ENCODE assay signal across 8 mouse cellular contexts in the genomic region with DNA sequence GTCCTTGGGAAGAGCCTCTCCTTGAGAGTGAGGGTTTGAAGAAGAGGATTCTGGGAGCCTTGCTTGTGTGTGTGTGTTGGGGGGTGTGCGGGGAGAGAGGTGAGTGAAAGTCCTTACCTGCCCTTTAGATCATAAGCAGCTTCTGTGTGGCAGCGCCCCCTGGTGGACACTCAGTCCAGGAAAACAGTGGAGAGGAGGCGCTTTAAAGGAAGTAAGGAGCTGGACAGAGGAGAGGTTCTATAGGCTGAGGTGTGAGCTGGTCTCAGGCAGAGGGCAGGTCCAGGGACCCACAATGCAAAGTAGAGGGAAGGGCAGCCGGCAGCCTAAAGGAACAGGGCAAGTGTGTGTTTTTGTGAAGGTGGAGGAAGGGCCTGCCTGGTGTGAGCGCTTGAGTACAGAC. TPM values are rescaled to one million over a fixed set of nuclear protein-coding genes. Genes with fewer than 3 reads are reported as not detected.
DNase-seq lines count a peak whose midpoint lies in the region; TF ChIP-seq lines count a peak whose summit lies in the region.

No protein-coding gene starts in this region.

- TF ChIP-seq CTCF in liver, adult 2 months (IDR thresholded peaks at IDR 0.05; ENCODE audit: low read depth, low read length) = peak; percentile 89

- H3K4me1 ChIP-seq in liver, adult 2 months (ENCODE audit: control insufficient read depth, insufficient read depth, low read length) = no peaks in the 10 kb centered on the region

- H3K36me3 ChIP-seq in liver, adult 2 months (ENCODE audit: control insufficient read depth, insufficient read depth, low read length) = peaks cover 2% of the 10 kb centered on the region; the same call in 1 of the 2 replicates

- no peak for TF ChIP-seq POLR2A in liver, adult 2 months (IDR thresholded peaks at IDR 0.05; ENCODE audit: extremely low read depth, insufficient read depth, low read length)

- no peak overlapping the region for H3K9ac ChIP-seq in liver, adult 2 months (ENCODE audit: low read depth, low read length)

- peak; percentile 85 for DNase-seq in layer of hippocampus, adult 11-12 months (ENCODE audit: low spot score)
- DNase-seq in layer of hippocampus, adult 9-10 months (ENCODE audit: low spot score) = no peak
- peak; percentile 75 for DNase-seq in embryo, embryonic 11 days
- DNase-seq in gastrocnemius, postnatal 4 days (ENCODE audit: low spot score in 2 of 2) = peak; percentile 75 to 77
- DNase-seq in kidney, adult 9 months = peak; percentile 86
- DNase-seq in liver, adult 2 months (ENCODE audit: extremely low read depth, low read depth, low spot score) = peak; percentile 51
- DNase-seq in natural killer cell, adult 2 months (ENCODE audit: low spot score in 2 of 2) = peak; percentile 72 to 83
- DNase-seq in spleen, postnatal 4 days (ENCODE audit: low spot score in 2 of 2) = peak; percentile 80 to 94

- H3K27me3 ChIP-seq in liver, adult 2 months (ENCODE audit: control insufficient read depth, insufficient read depth, low read length) = no peaks in the 10 kb centered on the region

- no peak overlapping the region for H3K4me3 ChIP-seq in liver, adult 2 months (ENCODE audit: insufficient read depth, low read depth, low read length)

- H3K27ac ChIP-seq in liver, adult 2 months (replicated peaks; ENCODE audit: insufficient read depth, low read depth, low read length) = no peak overlapping the region

- H3K79me2 ChIP-seq in liver, adult 2 months (ENCODE audit: control insufficient read depth, insufficient read depth, low read length) = peaks cover 4% of the 10 kb centered on the region; the same call in 1 of the 2 replicates

- 26% methylated on average over 5 of the region's 5 CpGs for WGBS in liver, adult 2 months

RNA-seq across cellular contexts. Expression of a gene that starts 8.7 kb away (rescaled TPM):
- total RNA-seq in gastrocnemius, postnatal 4 days (2021) = 1 to 10 TPM; 3.7 to 4.3 TPM
- 2.0 and 2.3 TPM in 2 replicates for total RNA-seq in liver, adult 2 months (2014; rRNA removed)
- polyA plus RNA-seq in liver, adult 2 months (2012; rRNA removed) = 3.8 and 4.6 TPM in 2 replicates

RNA-seq across cellular contexts. Expression of a gene that starts 8.8 kb away (rescaled TPM):
- total RNA-seq in gastrocnemius, postnatal 4 days (2021) = 100 to 1,000 TPM; 201 TPM
- total RNA-seq in liver, adult 2 months (2014; rRNA removed) = 191 and 199 TPM in 2 replicates
- 155 and 160 TPM in 2 replicates for polyA plus RNA-seq in liver, adult 2 months (2012; rRNA removed)

RNA-seq across cellular contexts. Expression of a gene that starts 19.4 kb away (rescaled TPM):
- 10 to 100 TPM; 13.4 to 15.0 TPM for total RNA-seq in gastrocnemius, postnatal 4 days (2021)
- 19.6 and 22.4 TPM in 2 replicates for total RNA-seq in liver, adult 2 months (2014; rRNA removed)
- polyA plus RNA-seq in liver, adult 2 months (2012; rRNA removed) = 15.6 and 17.8 TPM in 2 replicates

RNA-seq across cellular contexts. Expression of a gene that starts 26.2 kb away (rescaled TPM):
- total RNA-seq in gastrocnemius, postnatal 4 days (2021) = 10 to 100 TPM; 48.3 to 50.8 TPM
- total RNA-seq in liver, adult 2 months (2014; rRNA removed) = 15.0 and 19.3 TPM in 2 replicates
- polyA plus RNA-seq in liver, adult 2 months (2012; rRNA removed) = 14.5 and 15.4 TPM in 2 replicates

RNA-seq across cellular contexts. Expression of a gene that starts 53.3 kb away (rescaled TPM):
- total RNA-seq in gastrocnemius, postnatal 4 days (2021) = under 1 TPM; 0.10 to 0.34 TPM
- 0.07 TPM in 1 of 2 replicates, not detected in the other for total RNA-seq in liver, adult 2 months (2014; rRNA removed)
- polyA plus RNA-seq in liver, adult 2 months (2012; rRNA removed) = not detected in 2 replicates
